Mouse (Mus musculus): ENCODE measurements around the gene Tbc1d5. TPM values are rescaled to one million over a fixed set of nuclear protein-coding genes. Genes with fewer than 3 reads are reported as not detected.
"Not testable (repeated sequence)": the region's sequence is repeated elsewhere in the genome, so short reads cannot be mapped to it uniquely, and the experiment has no call there.

The Tbc1d5 gene
- polyA plus RNA-seq, 2 experiments = 10.5 to 10.8 TPM

DNA sequence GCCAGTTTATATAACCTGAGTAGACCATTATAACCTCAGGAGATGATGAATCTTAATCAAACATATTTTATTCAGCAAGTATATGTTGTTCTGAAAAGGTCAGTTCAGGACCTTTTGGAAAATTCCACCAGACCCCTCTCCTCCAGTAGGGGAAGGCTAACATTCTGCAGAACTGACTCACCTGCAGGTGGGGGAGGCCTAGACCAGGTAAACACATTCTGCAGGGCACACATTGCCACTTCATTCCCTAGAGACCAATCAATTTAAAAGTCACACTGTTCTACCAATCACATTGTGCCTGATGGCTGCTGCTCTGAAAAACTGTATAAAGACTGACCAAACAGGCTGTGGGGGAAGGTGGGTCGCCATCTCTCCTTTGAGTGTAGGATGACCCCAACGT is 452.9 kb downstream of the Tbc1d5 start:
- Histone ChIP-seq H3K27ac (replicated peaks; ENCODE audit: low read depth, low read length) (no peak overlapping the region), H3K4me3 (replicated peaks; ENCODE audit: low read length) (no peak overlapping the region), H3K36me3 (ENCODE audit: control insufficient read depth, insufficient read depth, low read length) (no peaks in the 10 kb centered on the region), H3K27me3 (ENCODE audit: control insufficient read depth, insufficient read depth, low read length) (no peaks in the 10 kb centered on the region), H3K4me1 (ENCODE audit: control insufficient read depth, insufficient read depth, low read length) (no peaks in the 10 kb centered on the region), H3K9ac (ENCODE audit: low read depth, low read length, severe bottlenecking) (no peak overlapping the region), H3K4me2 (replicated peaks; ENCODE audit: low read depth, low read length, severe bottlenecking) (no peak overlapping the region), H3K9me3 (ENCODE audit: control insufficient read depth, low read length) (no peaks in the 10 kb centered on the region)
- DNase-seq (ENCODE audit: low spot score) (no peak), ATAC-seq (ENCODE audit: low FRiP score, low read depth) (no peak)
- WGBS = 77% methylated on average over 2 of the region's 2 CpGs
- TF ChIP-seq POLR2A (IDR thresholded peaks at IDR 0.05; ENCODE audit: borderline replicate concordance, extremely low read depth, insufficient read depth, insufficient read length) = no peak

DNA sequence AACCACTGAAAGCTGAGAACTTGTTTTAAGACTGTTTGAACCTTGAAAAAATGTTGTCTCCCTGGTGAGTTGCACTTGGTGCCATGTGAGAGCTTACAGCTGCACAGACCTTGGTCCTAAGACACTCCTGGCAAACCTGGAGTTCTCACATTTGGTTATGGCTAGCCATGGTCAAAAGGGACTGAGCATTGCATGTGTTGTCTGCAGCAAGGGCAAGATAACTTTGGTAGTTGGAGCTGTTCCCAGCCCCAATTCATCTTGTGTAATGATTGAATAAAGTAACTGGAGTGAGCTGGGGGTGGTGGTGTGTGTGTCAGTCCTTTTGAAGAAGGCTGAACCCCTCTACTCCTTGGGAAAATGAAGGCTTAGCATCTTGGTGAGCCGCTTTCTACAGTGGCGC is 454.8 kb downstream of the Tbc1d5 start:
- no peak for DNase-seq (ENCODE audit: low spot score)
- H3K9me3 ChIP-seq (ENCODE audit: control insufficient read depth, low read length) = no peaks in the 10 kb centered on the region
- no peak for ATAC-seq (ENCODE audit: low FRiP score, low read depth)
- H3K4me3 ChIP-seq (replicated peaks; ENCODE audit: low read length) = no peak overlapping the region
- no peaks in the 10 kb centered on the region for H3K27me3 ChIP-seq (ENCODE audit: control insufficient read depth, insufficient read depth, low read length)
- no peaks in the 10 kb centered on the region; the same call in 1 of the 2 replicates for H3K4me1 ChIP-seq (ENCODE audit: control insufficient read depth, insufficient read depth, low read length)
- 86% methylated on average over 2 of the region's 2 CpGs for WGBS
- TF ChIP-seq POLR2A (IDR thresholded peaks at IDR 0.05; ENCODE audit: borderline replicate concordance, extremely low read depth, insufficient read depth, insufficient read length) = no peak
- no peak overlapping the region for H3K27ac ChIP-seq (replicated peaks; ENCODE audit: low read depth, low read length)
- H3K4me2 ChIP-seq (replicated peaks; ENCODE audit: low read depth, low read length, severe bottlenecking) = no peak overlapping the region
- H3K36me3 ChIP-seq (ENCODE audit: control insufficient read depth, insufficient read depth, low read length) = no peaks in the 10 kb centered on the region
- H3K9ac ChIP-seq (ENCODE audit: low read depth, low read length, severe bottlenecking) = no peak overlapping the region

DNA sequence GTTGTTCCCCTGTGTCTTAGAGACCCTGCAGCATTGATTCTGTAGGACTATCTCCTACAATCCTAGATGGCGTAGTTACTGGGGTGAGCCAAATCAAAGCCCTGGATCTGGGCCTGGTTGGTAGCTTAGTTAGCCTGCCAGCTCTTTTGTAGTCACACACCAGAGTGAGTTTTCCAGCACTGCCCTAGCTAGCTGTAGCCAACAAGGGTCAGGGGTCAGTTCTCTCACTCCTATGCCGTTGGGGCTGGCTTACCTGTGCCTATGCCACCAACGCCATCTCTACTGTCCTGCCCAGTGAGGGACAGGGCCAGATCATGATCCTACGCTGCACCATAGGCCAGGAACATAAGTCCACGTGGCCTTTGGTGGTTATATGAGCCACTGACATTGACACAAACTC is 461.6 kb downstream of the Tbc1d5 start:
- no peak for ATAC-seq (ENCODE audit: low FRiP score, low read depth)
- H3K36me3 ChIP-seq (ENCODE audit: control insufficient read depth, insufficient read depth, low read length) = no peaks in the 10 kb centered on the region
- H3K4me2 ChIP-seq (replicated peaks; ENCODE audit: low read depth, low read length, severe bottlenecking) = no peak overlapping the region
- no peak for DNase-seq (ENCODE audit: low spot score)
- H3K4me3 ChIP-seq (replicated peaks; ENCODE audit: low read length) = no peak overlapping the region
- no peaks in the 10 kb centered on the region for H3K9me3 ChIP-seq (ENCODE audit: control insufficient read depth, low read length)
- H3K4me1 ChIP-seq (ENCODE audit: control insufficient read depth, insufficient read depth, low read length) = no peaks in the 10 kb centered on the region; the same call in 1 of the 2 replicates
- 83% methylated on average over 5 of the region's 5 CpGs for WGBS
- no peaks in the 10 kb centered on the region for H3K27me3 ChIP-seq (ENCODE audit: control insufficient read depth, insufficient read depth, low read length)
- TF ChIP-seq POLR2A (IDR thresholded peaks at IDR 0.05; ENCODE audit: borderline replicate concordance, extremely low read depth, insufficient read depth, insufficient read length) = no peak
- no peak overlapping the region for H3K27ac ChIP-seq (replicated peaks; ENCODE audit: low read depth, low read length)
- no peak overlapping the region for H3K9ac ChIP-seq (ENCODE audit: low read depth, low read length, severe bottlenecking)

DNA sequence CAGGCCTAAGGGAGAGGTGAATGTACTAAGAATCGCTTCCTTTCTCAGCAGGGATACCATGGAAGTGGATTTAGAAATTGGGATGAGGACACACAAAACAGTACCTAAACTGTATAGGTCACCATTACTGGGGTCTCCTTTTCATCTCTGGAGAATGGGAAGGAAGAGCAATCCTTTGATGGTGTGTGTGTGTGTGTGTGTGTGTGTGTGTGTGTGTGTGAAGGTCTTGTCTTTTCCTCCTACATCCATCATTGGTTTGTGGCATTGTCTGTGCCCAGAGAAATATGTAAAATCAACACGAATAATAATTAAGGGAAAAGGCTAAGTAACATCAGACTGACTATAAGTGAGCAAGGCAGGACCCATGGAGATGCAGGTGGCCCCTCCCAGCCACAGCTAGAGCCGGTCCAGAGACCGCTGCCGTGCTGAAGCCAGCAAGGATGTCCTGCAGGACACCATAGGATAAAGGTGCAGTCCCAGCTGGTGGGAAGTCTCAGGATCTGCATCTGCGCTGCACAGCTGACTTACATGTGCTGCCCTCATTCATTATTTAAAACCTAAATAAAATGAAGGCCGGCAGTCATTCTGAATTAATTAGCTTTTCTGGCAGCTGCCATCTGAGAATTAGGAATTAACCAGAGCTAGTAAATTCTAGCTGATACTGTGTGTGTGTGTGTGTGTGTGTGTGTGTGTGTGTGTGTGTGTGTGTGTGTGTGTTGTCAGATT is 468.5 kb downstream of the Tbc1d5 start:
- Histone ChIP-seq H3K27me3 (ENCODE audit: control insufficient read depth, insufficient read depth, low read length) (no peaks in the 10 kb centered on the region), H3K9ac (ENCODE audit: low read depth, low read length, severe bottlenecking) (no peak overlapping the region), H3K27ac (replicated peaks; ENCODE audit: low read depth, low read length) (no peak overlapping the region), H3K4me1 (ENCODE audit: control insufficient read depth, insufficient read depth, low read length) (no peaks in the 10 kb centered on the region), H3K9me3 (ENCODE audit: control insufficient read depth, low read length) (no peaks in the 10 kb centered on the region), H3K4me3 (replicated peaks; ENCODE audit: low read length) (no peak overlapping the region), H3K36me3 (ENCODE audit: control insufficient read depth, insufficient read depth, low read length) (no peaks in the 10 kb centered on the region), H3K4me2 (replicated peaks; ENCODE audit: low read depth, low read length, severe bottlenecking) (no peak overlapping the region)
- ATAC-seq (ENCODE audit: low FRiP score, low read depth) (no peak), DNase-seq (ENCODE audit: low spot score) (no peak)
- 54% methylated on average over 7 of the region's 7 CpGs for WGBS
- TF ChIP-seq POLR2A (IDR thresholded peaks at IDR 0.05; ENCODE audit: borderline replicate concordance, extremely low read depth, insufficient read depth, insufficient read length) = no peak

DNA sequence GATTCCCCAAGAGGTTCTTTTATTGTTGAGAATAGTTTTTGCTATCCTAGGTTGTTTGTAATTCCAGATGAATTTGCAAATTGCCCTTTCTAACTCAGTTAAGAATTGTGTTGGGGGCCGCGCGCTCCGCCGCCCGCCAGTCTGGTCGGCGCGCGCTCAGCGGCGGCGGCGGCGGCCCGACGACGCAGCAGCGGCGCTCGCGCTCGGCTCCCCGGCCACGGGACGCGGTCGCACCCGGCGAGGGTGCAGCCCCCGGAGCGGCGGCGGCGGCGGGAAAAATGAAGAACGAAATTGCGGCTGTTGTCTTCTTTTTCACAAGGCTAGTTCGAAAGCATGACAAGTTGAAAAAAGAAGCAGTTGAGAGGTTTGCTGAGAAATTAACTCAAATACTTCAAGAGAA is 480.7 kb downstream of the Tbc1d5 start:
- H3K4me3 ChIP-seq (replicated peaks; ENCODE audit: low read length) = peak overlapping the region; percentile 8; the same call in 1 of the 2 replicates
- not testable (repeated sequence) for H3K27me3 ChIP-seq (ENCODE audit: control insufficient read depth, insufficient read depth, low read length); H3K9me3 ChIP-seq (ENCODE audit: control insufficient read depth, low read length); ATAC-seq (ENCODE audit: low FRiP score, low read depth); DNase-seq (ENCODE audit: low spot score); H3K36me3 ChIP-seq (ENCODE audit: control insufficient read depth, insufficient read depth, low read length); H3K4me1 ChIP-seq (ENCODE audit: control insufficient read depth, insufficient read depth, low read length); H3K27ac ChIP-seq (replicated peaks; ENCODE audit: low read depth, low read length); H3K9ac ChIP-seq (ENCODE audit: low read depth, low read length, severe bottlenecking)
- H3K4me2 ChIP-seq (replicated peaks; ENCODE audit: low read depth, low read length, severe bottlenecking) = peak overlapping the region; percentile 31; the same call in 1 of the 2 replicates
- 2% methylated on average over 32 of the region's 39 CpGs for WGBS

Measured in limb, embryonic 14.5 days (tissue).